Mouse (Mus musculus) hindbrain, embryonic 16.5 days (tissue): ENCODE data around the gene Ier5l. TPM values are rescaled to one million over a fixed set of nuclear protein-coding genes. Genes with fewer than 3 reads are reported as not detected.

ENCODE experiments used
- ATAC-seq: fragments of 200-750 bp; cut with Nextera tagmentation; 2 replicates; pipeline ENCODE4 v1.8.0; 2017; ENCODE audit warnings: moderate TSS enrichment, moderate library complexity
- H3K27ac ChIP-seq: fragments of 300-500 bp; sonication (generic); 2 replicates; pipeline ENCODE4 v1.5.1; 2014; ENCODE audit warnings: low read depth, mild to moderate bottlenecking, control low read depth, low read length, moderate library complexity
- H3K27me3 ChIP-seq: fragments of 300-500 bp; sonication (generic); replicated peaks from 2 replicates; pipeline ENCODE4 v1.6.1; 2014; ENCODE audit warnings: low read length; ENCODE audit not compliant: control insufficient read depth, insufficient read depth
- H3K36me3 ChIP-seq: fragments of 300-500 bp; sonication (generic); 2 replicates; pipeline ENCODE4 v1.6.1; 2014; ENCODE audit warnings: mild to moderate bottlenecking, low read length, moderate library complexity, mixed read lengths; ENCODE audit not compliant: control insufficient read depth, insufficient read depth
- H3K4me1 ChIP-seq: fragments of 300-500 bp; sonication (generic); 2 replicates; pipeline ENCODE4 v1.6.1; 2014; ENCODE audit warnings: low read depth, low read length; ENCODE audit not compliant: control insufficient read depth, insufficient read depth
- H3K4me2 ChIP-seq: fragments of 300-500 bp; sonication (generic); 2 replicates; pipeline ENCODE4 v1.6.1; 2014; ENCODE audit warnings: mild to moderate bottlenecking, low read length, control low read depth, moderate library complexity
- H3K4me3 ChIP-seq: fragments of 300-500 bp; sonication (generic); 2 replicates; pipeline ENCODE4 v1.5.1; 2014; ENCODE audit warnings: mild to moderate bottlenecking, low read length, control low read depth, moderate library complexity
- H3K9ac ChIP-seq: fragments of 300-500 bp; sonication (generic); 2 replicates; pipeline ENCODE4 v1.6.1; 2014; ENCODE audit warnings: low read depth, mild to moderate bottlenecking, control low read depth, low read length, moderate library complexity
- H3K9me3 ChIP-seq: fragments of 300-500 bp; sonication (generic); 2 replicates; pipeline ENCODE4 v1.6.1; 2014; ENCODE audit warnings: mild to moderate bottlenecking, low read length, moderate library complexity; ENCODE audit not compliant: control insufficient read depth
- WGBS: fragments of 180-500 bp; shearing (Covaris S2); extraction: QIAGEN DNeasy Blood & Tissue Kit; methylation state at CpG from one replicate; pipeline ENCODE4 v1.1.7; 2014; 5-methylcytosine and 5-hydroxymethylcytosine counted together
- polyA plus RNA-seq: library from polyadenylated mRNA; unstranded; fragments of >200 nt; fragmentation: Nextera tagmentation; extraction: Ambion mirVana; gene quantifications from 2 replicates; pipeline ENCODE4 v1.2.1, GENCODE M21; 2015

Ier5l gene
- polyA plus RNA-seq, 1 experiment from 2014 or later: 1.2 TPM

- Histone ChIP-seq H3K9me3 (no peaks in the 10 kb centered on the region), H3K36me3 (no peaks in the 10 kb centered on the region), H3K27me3 (no peaks in the 10 kb centered on the region), H3K9ac (no peak overlapping the region; the same call in 1 of the 2 replicates), H3K27ac (0 out of 2 replicates have a peak overlapping the region, but pooled peaks have one; percentile 65), H3K4me3 (no peak overlapping the region; the same call in 1 of the 2 replicates), H3K4me2 (peak overlapping the region; percentile 69), H3K4me1 (peaks cover 4% of the 10 kb centered on the region)
- 74% methylated on average over 7 of the region's 8 CpGs for WGBS
- ATAC-seq: peak; percentile 41; the same call in 1 of the 2 replicates
Measured at GRCm38 (mm10) chr2:30495000-30495908, 21.2 kb upstream of the Ier5l start.

- 73% methylated on average over 2 of the region's 2 CpGs for WGBS
- Histone ChIP-seq H3K4me2 (no peak overlapping the region), H3K9me3 (no peaks in the 10 kb centered on the region), H3K4me1 (no peaks in the 10 kb centered on the region; the same call in 1 of the 2 replicates), H3K27me3 (no peaks in the 10 kb centered on the region), H3K36me3 (no peaks in the 10 kb centered on the region), H3K27ac (no peak overlapping the region), H3K9ac (no peak overlapping the region), H3K4me3 (no peak overlapping the region)
- no peak for ATAC-seq
Measured at GRCm38 (mm10) chr2:30490384-30490783, 16.4 kb upstream of the Ier5l start.

GRCm38 (mm10) chr2:30487597-30487996 is 13.6 kb upstream of the Ier5l start:
- Histone ChIP-seq H3K4me1 (no peaks in the 10 kb centered on the region; the same call in 1 of the 2 replicates), H3K36me3 (no peaks in the 10 kb centered on the region), H3K9me3 (no peaks in the 10 kb centered on the region), H3K27ac (no peak overlapping the region), H3K4me3 (no peak overlapping the region), H3K4me2 (no peak overlapping the region), H3K9ac (no peak overlapping the region), H3K27me3 (no peaks in the 10 kb centered on the region)
- ATAC-seq: no peak
- 38% methylated on average over 7 of the region's 7 CpGs for WGBS

- no peak for ATAC-seq
- no peak overlapping the region for H3K4me3 ChIP-seq
- WGBS: 45% methylated on average over 1 of the region's 1 CpGs
- H3K4me2 ChIP-seq: no peak overlapping the region
- H3K9ac ChIP-seq: no peak overlapping the region
- no peaks in the 10 kb centered on the region for H3K36me3 ChIP-seq
- no peak overlapping the region for H3K27ac ChIP-seq
- no peaks in the 10 kb centered on the region for H3K9me3 ChIP-seq
- H3K27me3 ChIP-seq: no peaks in the 10 kb centered on the region
- H3K4me1 ChIP-seq: peaks cover 5% of the 10 kb centered on the region
Measured at GRCm38 (mm10) chr2:30478526-30478925, 4.5 kb upstream of the Ier5l start.

- Histone ChIP-seq H3K9ac (no peak overlapping the region), H3K27ac (no peak overlapping the region), H3K27me3 (no peaks in the 10 kb centered on the region), H3K4me1 (peaks cover 6% of the 10 kb centered on the region), H3K4me3 (no peak overlapping the region), H3K9me3 (no peaks in the 10 kb centered on the region), H3K4me2 (no peak overlapping the region), H3K36me3 (no peaks in the 10 kb centered on the region)
- 65% methylated on average over 2 of the region's 2 CpGs for WGBS
- ATAC-seq: no peak
Measured at GRCm38 (mm10) chr2:30476241-30476640, 2.2 kb upstream of the Ier5l start.

GRCm38 (mm10) chr2:30475457-30475856 is 1.4 kb upstream of the Ier5l start:
- no peak for ATAC-seq
- H3K9ac ChIP-seq: no peak overlapping the region
- WGBS: 93% methylated on average over 7 of the region's 7 CpGs
- H3K4me1 ChIP-seq: peaks cover 12% of the 10 kb centered on the region
- no peak overlapping the region for H3K4me3 ChIP-seq
- H3K4me2 ChIP-seq: no peak overlapping the region
- no peaks in the 10 kb centered on the region for H3K36me3 ChIP-seq
- no peaks in the 10 kb centered on the region for H3K9me3 ChIP-seq
- H3K27ac ChIP-seq: no peak overlapping the region
- H3K27me3 ChIP-seq: no peaks in the 10 kb centered on the region

- no peaks in the 10 kb centered on the region for H3K27me3 ChIP-seq
- WGBS: 27% methylated on average over 4 of the region's 4 CpGs
- H3K9ac ChIP-seq: no peak overlapping the region
- peak overlapping the region; percentile 85 for H3K4me3 ChIP-seq
- H3K4me1 ChIP-seq: peaks cover 14% of the 10 kb centered on the region
- no peak for ATAC-seq
- H3K36me3 ChIP-seq: no peaks in the 10 kb centered on the region
- H3K4me2 ChIP-seq: peak overlapping the region; percentile 100
- H3K9me3 ChIP-seq: no peaks in the 10 kb centered on the region
- H3K27ac ChIP-seq: no peak overlapping the region
Measured at GRCm38 (mm10) chr2:30474776-30475175, 757 bp upstream of the Ier5l start.

GRCm38 (mm10) chr2:30473431-30474031 is 488 bp downstream of the Ier5l start:
- under 1% methylated on average over 57 of the region's 80 CpGs for whole genome bisulfite sequencing
- Histone ChIP-seq H3K4me2 (peak overlapping the region; percentile 100), H3K4me1 (peaks cover 22% of the 10 kb centered on the region), H3K27me3 (no peaks in the 10 kb centered on the region), H3K36me3 (no peaks in the 10 kb centered on the region), H3K9me3 (no peaks in the 10 kb centered on the region), H3K4me3 (peak overlapping the region; percentile 85), H3K9ac (peak overlapping the region; percentile 94), H3K27ac (peak overlapping the region; percentile 89)
- peak; percentile 50 for ATAC-seq

GRCm38 (mm10) chr2:30472731-30473351 is 1.2 kb downstream of the Ier5l start:
- H3K4me3 ChIP-seq: peak overlapping the region; percentile 85
- WGBS: under 1% methylated on average over 59 of the region's 60 CpGs
- ATAC-seq: no peak
- H3K36me3 ChIP-seq: no peaks in the 10 kb centered on the region
- peaks cover 22% of the 10 kb centered on the region for H3K4me1 ChIP-seq
- H3K27ac ChIP-seq: peak overlapping the region; percentile 89
- peak overlapping the region; percentile 100 for H3K4me2 ChIP-seq
- H3K27me3 ChIP-seq: no peaks in the 10 kb centered on the region
- no peaks in the 10 kb centered on the region for H3K9me3 ChIP-seq
- H3K9ac ChIP-seq: peak overlapping the region; percentile 94
